Mouse (Mus musculus) bone marrow, adult 2 months (tissue): ENCODE data around the gene Mgat4a. TPM values are rescaled to one million over a fixed set of nuclear protein-coding genes. Genes with fewer than 3 reads are reported as not detected.

Experiments used
- H3K27ac ChIP-seq: fragments of 200-500 bp; 2 replicates; pipeline ENCODE4 v1.5.1; 2012; ENCODE audit warnings: low read depth, mild to moderate bottlenecking, control low read depth, inconsistent platforms, low read length; ENCODE audit not compliant: control insufficient read depth, poor library complexity, insufficient read depth
- H3K4me1 ChIP-seq: fragments of 200-500 bp; 2 replicates; pipeline ENCODE4 v1.6.1; 2011; ENCODE audit warnings: low read length; ENCODE audit not compliant: control insufficient read depth, insufficient read depth
- H3K4me3 ChIP-seq: fragments of 200-500 bp; replicated peaks from 2 replicates; pipeline ENCODE3; 2011; ENCODE audit warnings: mild to moderate bottlenecking, low read depth, low read length, control low read depth; ENCODE audit not compliant: control insufficient read depth
- CTCF ChIP-seq: fragments of 200-500 bp; IDR thresholded peaks from 2 replicates; pipeline ENCODE4 v1.5.1; 2011; ENCODE audit warnings: low read length, control low read depth; ENCODE audit not compliant: control insufficient read depth, insufficient read depth
- POLR2A ChIP-seq: fragments of 200-500 bp; IDR thresholded peaks from 2 replicates; pipeline ENCODE4 v1.6.1; 2011; ENCODE audit warnings: low read depth, mild to moderate bottlenecking, control low read depth, low read length, borderline replicate concordance; ENCODE audit not compliant: control insufficient read depth
- WGBS: fragments of 180-500 bp; shearing (Covaris S2); methylation state at CpG from one replicate; pipeline ENCODE4 v1.1.7; 2018; 5-methylcytosine and 5-hydroxymethylcytosine counted together
- polyA plus RNA-seq: library from polyadenylated mRNA; stranded (reverse); fragments of >200 nt; gene quantifications from 2 replicates; pipeline ENCODE4 v1.2.4, GENCODE M21; 2011; ENCODE audit warnings: low replicate concordance; ENCODE audit not compliant: missing spikeins, insufficient read depth, insufficient read length

Gene Mgat4a
- polyA plus RNA-seq, 1 experiment: 4.5 TPM

DNA sequence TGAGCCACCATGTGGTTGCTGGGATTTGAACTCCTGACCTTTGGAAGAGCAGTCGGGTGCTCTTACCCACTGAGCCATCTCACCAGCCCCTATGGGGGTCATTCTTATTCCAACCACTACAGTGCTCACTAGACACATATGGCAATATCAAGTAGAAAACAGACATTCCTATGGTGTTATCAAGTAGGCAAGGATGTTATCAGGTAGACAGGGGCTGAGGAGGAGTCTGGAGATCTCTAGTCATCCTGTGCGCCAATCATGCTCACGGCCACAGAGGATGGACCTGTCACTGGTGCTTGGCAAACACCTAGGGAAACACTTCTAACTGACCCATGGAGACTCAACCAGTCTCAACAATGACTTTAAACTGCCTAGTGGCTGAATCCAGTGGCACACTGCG lies 56.2 kb downstream of the Mgat4a start:
- 75% methylated on average over 4 of the region's 4 CpGs for WGBS
- Histone ChIP-seq H3K27ac (no peak overlapping the region), H3K4me3 (no peak overlapping the region), H3K4me1 (peaks cover 5% of the 10 kb centered on the region; the same call in 1 of the 2 replicates)
- TF ChIP-seq POLR2A (no peak), CTCF (no peak)

GRCm38 (mm10) chr1:37481331-37481730 lies 59.5 kb downstream of the Mgat4a start:
- 18% methylated on average over 2 of the region's 2 CpGs for WGBS
- H3K27ac ChIP-seq: no peak overlapping the region
- H3K4me1 ChIP-seq: peaks cover 5% of the 10 kb centered on the region; the same call in 1 of the 2 replicates
- H3K4me3 ChIP-seq: no peak overlapping the region
- TF ChIP-seq POLR2A (no peak), CTCF (no peak)

DNA sequence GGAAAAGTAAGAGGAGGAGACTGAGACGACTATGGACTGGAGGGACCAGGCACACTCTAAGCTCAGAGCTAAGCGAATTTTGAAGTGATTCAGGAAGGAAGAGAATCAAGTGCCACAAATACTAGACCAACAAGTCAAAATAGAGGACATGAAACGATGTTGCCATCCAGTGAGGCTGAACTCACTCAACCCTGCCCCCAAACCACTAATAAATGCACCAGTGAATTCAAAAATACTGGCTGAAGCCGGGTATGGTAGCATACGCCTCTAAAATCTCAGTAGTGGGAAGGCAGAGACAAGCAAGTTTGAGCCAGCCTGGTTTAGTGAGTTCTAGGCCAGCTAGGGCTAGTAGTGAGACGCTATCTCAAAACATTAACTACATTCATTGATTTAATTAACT lies 60.1 kb downstream of the Mgat4a start:
- whole genome bisulfite sequencing: 45% methylated on average over 6 of the region's 6 CpGs
- Histone ChIP-seq H3K4me3 (no peak overlapping the region), H3K27ac (no peak overlapping the region; the same call in 1 of the 2 replicates), H3K4me1 (peaks cover 3% of the 10 kb centered on the region; the same call in 1 of the 2 replicates)
- TF ChIP-seq CTCF: no peak
- no peak for TF ChIP-seq POLR2A

- H3K27ac ChIP-seq: no peak overlapping the region
- H3K4me1 ChIP-seq: peaks cover 4% of the 10 kb centered on the region
- WGBS: 45% methylated on average over 8 of the region's 8 CpGs
- H3K4me3 ChIP-seq: no peak overlapping the region
- no peak for TF ChIP-seq POLR2A
- no peak for TF ChIP-seq CTCF
These were observed 61.1 kb downstream of the Mgat4a start for GRCm38 (mm10) chr1:37479759-37480158.

- 14% methylated on average over 9 of the region's 9 CpGs for WGBS
- Histone ChIP-seq H3K27ac (no peak overlapping the region), H3K4me1 (peaks cover 6% of the 10 kb centered on the region), H3K4me3 (no peak overlapping the region)
- no peak for TF ChIP-seq POLR2A
- TF ChIP-seq CTCF: peak; percentile 67
These were observed 61.7 kb downstream of the Mgat4a start for GRCm38 (mm10) chr1:37479074-37479473.

DNA sequence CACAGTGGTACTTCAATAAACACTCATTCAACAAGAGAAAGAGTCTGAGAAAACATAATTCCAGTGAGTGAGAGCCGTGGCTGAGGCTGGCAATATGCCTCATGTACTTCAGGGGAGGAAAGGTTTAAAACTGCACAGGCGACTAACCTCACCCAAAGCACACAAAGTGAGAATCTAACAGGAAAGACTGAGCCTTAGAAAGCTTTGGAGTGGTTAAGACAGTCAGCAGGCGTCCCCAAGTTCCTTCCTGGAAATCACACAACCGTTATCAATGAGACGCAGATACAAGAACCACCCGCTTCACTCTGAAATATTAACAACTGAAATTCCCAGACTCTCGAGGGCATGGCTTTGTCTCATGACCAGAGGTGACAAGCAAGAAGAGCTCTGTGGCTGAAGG lies 62.4 kb downstream of the Mgat4a start:
- WGBS: 2% methylated on average over 7 of the region's 7 CpGs
- TF ChIP-seq CTCF: no peak
- TF ChIP-seq POLR2A: no peak
- peaks cover 8% of the 10 kb centered on the region for H3K4me1 ChIP-seq
- no peak overlapping the region for H3K27ac ChIP-seq
- no peak overlapping the region for H3K4me3 ChIP-seq

DNA sequence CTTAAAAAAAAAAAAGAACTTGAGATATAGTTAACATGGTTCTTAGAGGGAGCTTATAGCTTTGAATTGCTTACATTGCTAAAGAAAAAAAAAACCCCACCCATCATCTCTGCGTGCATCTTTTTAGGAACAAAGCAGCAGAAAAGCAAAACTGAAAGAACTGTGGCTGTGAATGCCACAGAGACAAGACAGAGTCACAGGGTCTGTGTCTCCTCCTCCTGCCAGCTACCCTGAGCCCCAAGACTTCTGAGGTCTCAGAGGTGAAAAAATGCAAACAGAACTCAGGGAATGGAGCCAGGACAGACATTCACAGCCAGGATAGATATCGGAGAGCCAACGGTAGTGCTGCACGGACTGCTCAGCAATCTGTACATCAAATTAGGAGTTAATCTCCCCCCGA lies 62.9 kb downstream of the Mgat4a start:
- TF ChIP-seq POLR2A (no peak), CTCF (no peak)
- Histone ChIP-seq H3K27ac (peak overlapping the region; percentile 37; the same call in 1 of the 2 replicates), H3K4me3 (peak overlapping the region; percentile 55), H3K4me1 (peaks cover 8% of the 10 kb centered on the region)
- WGBS: 10% methylated on average over 5 of the region's 5 CpGs

DNA sequence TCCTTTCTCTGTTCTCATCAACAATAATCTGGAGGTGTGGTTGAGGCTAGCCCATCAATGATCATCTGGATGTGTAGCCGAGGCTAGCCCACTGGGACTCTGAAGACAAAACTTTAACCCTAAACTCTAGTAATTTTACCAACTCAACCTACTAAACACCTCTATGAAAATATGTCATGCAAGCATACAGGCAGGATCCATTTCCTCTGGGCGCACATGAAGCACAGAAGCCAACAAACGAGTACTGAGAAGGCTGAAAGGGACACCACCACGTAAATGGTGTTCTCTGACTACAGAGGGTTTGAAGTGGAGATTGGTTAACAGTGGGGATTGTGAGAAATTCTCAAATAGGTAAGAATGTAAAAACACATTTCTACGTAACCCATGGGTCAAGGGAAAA lies 63.6 kb downstream of the Mgat4a start:
- H3K4me1 ChIP-seq: peaks cover 12% of the 10 kb centered on the region
- no peak overlapping the region for H3K4me3 ChIP-seq
- 83% methylated on average over 5 of the region's 5 CpGs for WGBS
- no peak for TF ChIP-seq CTCF
- no peak for TF ChIP-seq POLR2A
- H3K27ac ChIP-seq: no peak overlapping the region

DNA sequence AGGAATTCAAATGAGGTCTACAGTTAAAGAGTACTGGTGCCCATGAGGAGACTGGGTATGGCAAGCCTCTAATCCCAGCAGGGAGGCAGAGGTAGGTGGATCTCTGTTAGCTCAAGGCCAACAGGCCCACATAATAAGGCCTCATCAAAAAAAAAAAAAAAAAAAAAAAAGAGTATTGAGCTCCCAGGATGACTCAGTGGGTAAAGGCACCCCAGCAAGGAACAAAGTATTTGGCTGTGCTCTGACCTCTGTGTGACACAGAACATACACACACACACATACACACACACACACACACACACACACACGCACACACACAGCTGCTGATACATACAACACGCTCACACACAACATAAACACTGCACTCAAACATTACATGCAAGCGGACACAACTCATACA lies 65.5 kb downstream of the Mgat4a start:
- TF ChIP-seq CTCF (no peak), POLR2A (no peak)
- Histone ChIP-seq H3K27ac (no peak overlapping the region), H3K4me3 (no peak overlapping the region), H3K4me1 (peaks cover 14% of the 10 kb centered on the region)
- 80% methylated on average over 3 of the region's 3 CpGs for WGBS
